Mouse (Mus musculus) urinary bladder, postnatal 4 days (tissue): ENCODE measurements around the gene Itprid2.

Experiments
- DNase-seq, 2 experiments: peaks; one replicate each; pipeline ENCODE4 v3.0.0; 2021 to 2022; ENCODE audit warnings: low spot score in 2 of 2

The Itprid2 gene

GRCm38 (mm10) chr2:79651185-79651584 lies 16.0 kb downstream of the Itprid2 start:
- no peak for DNase-seq

- DNase-seq: no peak
Observed at GRCm38 (mm10) chr2:79651701-79652100, 16.5 kb downstream of the Itprid2 start.

GRCm38 (mm10) chr2:79652502-79652901 lies 17.4 kb downstream of the Itprid2 start:
- no peak for DNase-seq

GRCm38 (mm10) chr2:79653093-79653808 lies 18.1 kb downstream of the Itprid2 start:
- no peak for DNase-seq

GRCm38 (mm10) chr2:79653809-79654164 lies 18.6 kb downstream of the Itprid2 start:
- no peak for DNase-seq

GRCm38 (mm10) chr2:79657062-79657461 lies 21.9 kb downstream of the Itprid2 start:
- no peak for DNase-seq

GRCm38 (mm10) chr2:79660417-79661185 lies 25.4 kb downstream of the Itprid2 start:
- DNase-seq: no peak

GRCm38 (mm10) chr2:79661486-79662104 lies 26.4 kb downstream of the Itprid2 start:
- no peak for DNase-seq

GRCm38 (mm10) chr2:79664532-79665286 lies 29.6 kb downstream of the Itprid2 start:
- DNase-seq: no peak

- DNase-seq: no peak
Observed at GRCm38 (mm10) chr2:79665492-79665891, 30.3 kb downstream of the Itprid2 start.

- no peak for DNase-seq
Observed at GRCm38 (mm10) chr2:79675266-79675665, 40.1 kb downstream of the Itprid2 start.

GRCm38 (mm10) chr2:79677663-79678257 lies 42.6 kb downstream of the Itprid2 start:
- DNase-seq: no peak

- no peak for DNase-seq
Observed at GRCm38 (mm10) chr2:79681672-79682071, 46.5 kb downstream of the Itprid2 start.

GRCm38 (mm10) chr2:79683258-79683657 lies 48.1 kb downstream of the Itprid2 start:
- DNase-seq: no peak

GRCm38 (mm10) chr2:79690838-79691237 lies 55.7 kb downstream of the Itprid2 start:
- no peak for DNase-seq

GRCm38 (mm10) chr2:79695190-79695589 lies 60.0 kb downstream of the Itprid2 start:
- no peak for DNase-seq

GRCm38 (mm10) chr2:79695939-79696338 lies 60.8 kb downstream of the Itprid2 start:
- DNase-seq: no peak

GRCm38 (mm10) chr2:79696478-79697230 lies 61.5 kb downstream of the Itprid2 start:
- no peak for DNase-seq

GRCm38 (mm10) chr2:79698166-79698565 lies 63.0 kb downstream of the Itprid2 start:
- DNase-seq: no peak

- no peak for DNase-seq
Observed at GRCm38 (mm10) chr2:79704773-79705172, 69.6 kb downstream of the Itprid2 start.

- no peak for DNase-seq
Observed at GRCm38 (mm10) chr2:79707575-79707974, 72.4 kb downstream of the Itprid2 start, which contains the start of gene Ppp1r1c. Gene Ppp1r1c, plus strand, starts transcription at chr2:79707780.
